8 mouse cellular contexts compared by ENCODE assay signal in the genomic region with DNA sequence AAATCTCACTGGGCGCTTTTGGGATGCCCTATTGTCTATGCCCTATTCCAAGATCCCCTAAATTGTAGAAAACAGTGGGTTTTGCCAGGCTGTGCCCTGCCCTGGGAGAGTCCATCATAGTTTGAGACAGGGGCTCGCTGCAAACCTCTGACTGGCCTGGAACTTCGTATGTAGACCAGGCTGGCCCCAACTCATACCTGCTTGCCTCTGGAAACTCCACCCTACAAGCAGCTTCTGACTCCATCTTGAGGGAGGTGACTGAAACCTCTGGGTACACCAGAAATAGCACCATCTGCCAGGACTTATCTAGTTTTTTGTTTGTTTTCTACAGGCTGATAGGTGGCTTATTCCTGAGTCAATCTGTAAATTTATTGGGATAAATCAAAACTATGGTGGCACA. TPM values are rescaled to one million over a fixed set of nuclear protein-coding genes. Genes with fewer than 3 reads are reported as not detected.
A peak's percentile ranks its signal among the peaks of the same experiment; 100 is the strongest.
DNase-seq lines count a peak whose midpoint lies in the region; ATAC-seq and TF ChIP-seq lines count a peak whose summit lies in the region.

No protein-coding gene starts in this region.

- H3K4me1 ChIP-seq in heart, embryonic 13.5 days = peaks cover 18% of the 10 kb centered on the region
- peaks cover 2% of the 10 kb centered on the region; the same call in 1 of the 2 replicates for H3K4me1 ChIP-seq in bone marrow macrophage, adult 2 months (ENCODE audit: control insufficient read depth, insufficient read depth, low read length)
- H3K4me1 ChIP-seq in hindbrain, embryonic 13.5 days (replicated peaks) = peaks cover 17% of the 10 kb centered on the region
- H3K4me1 ChIP-seq in midbrain, embryonic 12.5 days = peaks cover 11% of the 10 kb centered on the region

- TF ChIP-seq POLR2A in bone marrow macrophage, adult 2 months (IDR thresholded peaks at IDR 0.05; ENCODE audit: borderline replicate concordance, low read depth, low read length) = no peak

- intact Hi-C loops in heart, postnatal 36 days (cut with DNase I) = loop anchor here (2.0 kb wide), 1 partner anchor 19 kb away; a partner anchor contains a TSS

- peak overlapping the region; percentile 97 for H3K4me2 ChIP-seq in heart, embryonic 13.5 days
- peak overlapping the region; percentile 96 for H3K4me2 ChIP-seq in hindbrain, embryonic 13.5 days
- peak overlapping the region; percentile 97 for H3K4me2 ChIP-seq in midbrain, embryonic 12.5 days (replicated peaks)

- DNase-seq in heart, postnatal 36 days = no peak
- no peak for DNase-seq in embryo, embryonic 9.5 days (ENCODE audit: extremely low spot score)
- DNase-seq in gastrocnemius, postnatal 4 days (ENCODE audit: low spot score in 2 of 2) = no peak
- no peak for DNase-seq in urinary bladder, adult 18-20 months (ENCODE audit: low spot score in 2 of 2)

- H3K27me3 ChIP-seq in heart, embryonic 13.5 days (replicated peaks) = no peaks in the 10 kb centered on the region
- H3K27me3 ChIP-seq in hindbrain, embryonic 13.5 days = no peaks in the 10 kb centered on the region
- no peaks in the 10 kb centered on the region for H3K27me3 ChIP-seq in midbrain, embryonic 12.5 days

- ATAC-seq in heart, embryonic 13.5 days (ENCODE audit: extremely low read depth, insufficient number of reproducible peaks, low FRiP score, low TSS enrichment) = no peak
- peak; percentile 12; the same call in 1 of the 2 replicates for ATAC-seq in hindbrain, embryonic 13.5 days (ENCODE audit: low FRiP score)
- ATAC-seq in midbrain, embryonic 12.5 days (ENCODE audit: low FRiP score, low read depth) = peak; percentile 32; the same call in 1 of the 2 replicates

- WGBS in heart, embryonic 13.5 days = 84% methylated on average over 3 of the region's 3 CpGs
- WGBS in hindbrain, embryonic 13.5 days = 89% methylated on average over 3 of the region's 3 CpGs
- 88% methylated on average over 3 of the region's 3 CpGs for WGBS in midbrain, embryonic 12.5 days

- H3K27ac ChIP-seq in heart, embryonic 13.5 days (replicated peaks) = no peak overlapping the region
- H3K27ac ChIP-seq in bone marrow macrophage, adult 2 months (ENCODE audit: insufficient read depth, low read depth, low read length) = no peak overlapping the region
- no peak overlapping the region for H3K27ac ChIP-seq in hindbrain, embryonic 13.5 days
- no peak overlapping the region for H3K27ac ChIP-seq in midbrain, embryonic 12.5 days (replicated peaks)

- H3K9me3 ChIP-seq in heart, embryonic 13.5 days = no peaks in the 10 kb centered on the region
- H3K9me3 ChIP-seq in hindbrain, embryonic 13.5 days = no peaks in the 10 kb centered on the region
- no peaks in the 10 kb centered on the region for H3K9me3 ChIP-seq in midbrain, embryonic 12.5 days

- no peak for TF ChIP-seq CTCF in bone marrow macrophage, adult 2 months (IDR thresholded peaks at IDR 0.05; ENCODE audit: low read depth, low read length)

- peak overlapping the region; percentile 92 for H3K4me3 ChIP-seq in heart, embryonic 13.5 days
- peak overlapping the region; percentile 100 for H3K4me3 ChIP-seq in bone marrow macrophage, adult 2 months (ENCODE audit: insufficient read depth, low read length)
- H3K4me3 ChIP-seq in hindbrain, embryonic 13.5 days = peak overlapping the region; percentile 87
- peak overlapping the region; percentile 95 for H3K4me3 ChIP-seq in midbrain, embryonic 12.5 days

- peaks cover 23% of the 10 kb centered on the region for H3K36me3 ChIP-seq in heart, embryonic 13.5 days
- peaks cover 23% of the 10 kb centered on the region for H3K36me3 ChIP-seq in hindbrain, embryonic 13.5 days
- peaks cover 23% of the 10 kb centered on the region for H3K36me3 ChIP-seq in midbrain, embryonic 12.5 days

- peak overlapping the region; percentile 94; the same call in 1 of the 2 replicates for H3K9ac ChIP-seq in heart, embryonic 13.5 days
- H3K9ac ChIP-seq in hindbrain, embryonic 13.5 days = peak overlapping the region; percentile 87; the same call in 1 of the 2 replicates
- no peak overlapping the region for H3K9ac ChIP-seq in midbrain, embryonic 12.5 days (replicated peaks)

RNA-seq across cellular contexts. Expression of a gene that starts 0.7 kb away (rescaled TPM):
- 30.4 and 30.5 TPM in 2 replicates for polyA plus RNA-seq in heart, embryonic 13.5 days (2015; fragmentation: Nextera tagmentation; extraction: Ambion mirVana)
- total RNA-seq in heart, postnatal 36 days (2021) = 10 to 100 TPM; 14.6 to 16.4 TPM
- polyA plus RNA-seq in bone marrow macrophage, adult 2 months (2012; ENCODE audit: insufficient read depth, insufficient read length, missing spikeins) = 22.0 and 35.3 TPM in 2 replicates
- polyA plus RNA-seq in hindbrain, embryonic 13.5 days (2015; fragmentation: Nextera tagmentation; extraction: Ambion mirVana) = 47.1 and 51.6 TPM in 2 replicates
- polyA plus RNA-seq in midbrain, embryonic 12.5 days (2016; fragmentation: Nextera tagmentation; extraction: Ambion mirVana) = 63.6 and 65.1 TPM in 2 replicates
- total RNA-seq in gastrocnemius, postnatal 4 days (2021) = 10 to 100 TPM; 31.2 to 37.7 TPM

RNA-seq across cellular contexts. Expression of a gene that starts 16.2 kb away (rescaled TPM):
- 116 and 119 TPM in 2 replicates for polyA plus RNA-seq in heart, embryonic 13.5 days (2015; fragmentation: Nextera tagmentation; extraction: Ambion mirVana)
- 1 to 10 TPM; 5.9 to 6.7 TPM for total RNA-seq in heart, postnatal 36 days (2021)
- 14.9 and 19.7 TPM in 2 replicates for polyA plus RNA-seq in bone marrow macrophage, adult 2 months (2012; ENCODE audit: insufficient read depth, insufficient read length, missing spikeins)
- polyA plus RNA-seq in hindbrain, embryonic 13.5 days (2015; fragmentation: Nextera tagmentation; extraction: Ambion mirVana) = 464 and 478 TPM in 2 replicates
- 282 and 323 TPM in 2 replicates for polyA plus RNA-seq in midbrain, embryonic 12.5 days (2016; fragmentation: Nextera tagmentation; extraction: Ambion mirVana)
- 10 to 100 TPM; 28.1 to 33.4 TPM for total RNA-seq in gastrocnemius, postnatal 4 days (2021)

RNA-seq across cellular contexts. Expression of a gene that starts 20.1 kb away (rescaled TPM):
- polyA plus RNA-seq in heart, embryonic 13.5 days (2015; fragmentation: Nextera tagmentation; extraction: Ambion mirVana) = 17.9 and 19.2 TPM in 2 replicates
- total RNA-seq in heart, postnatal 36 days (2021) = 10 to 100 TPM; 25.0 to 29.6 TPM
- 16.1 and 18.1 TPM in 2 replicates for polyA plus RNA-seq in bone marrow macrophage, adult 2 months (2012; ENCODE audit: insufficient read depth, insufficient read length, missing spikeins)
- polyA plus RNA-seq in hindbrain, embryonic 13.5 days (2015; fragmentation: Nextera tagmentation; extraction: Ambion mirVana) = 22.5 and 27.0 TPM in 2 replicates
- 32.5 and 32.6 TPM in 2 replicates for polyA plus RNA-seq in midbrain, embryonic 12.5 days (2016; fragmentation: Nextera tagmentation; extraction: Ambion mirVana)
- total RNA-seq in gastrocnemius, postnatal 4 days (2021) = 10 to 100 TPM; 24.2 to 26.0 TPM
